Mouse (Mus musculus) spleen, adult 2 months (tissue): ENCODE measurements around the gene Asb4.

Experiments
- CTCF ChIP-seq: fragments of 200-500 bp; IDR thresholded peaks from 2 replicates; pipeline ENCODE4 v1.5.1; 2011; ENCODE audit warnings: mild to moderate bottlenecking, inconsistent platforms; ENCODE audit not compliant: insufficient read depth, insufficient read length, insufficient replicate concordance; ENCODE audit errors: extremely low read depth
- POLR2A ChIP-seq: fragments of 200-500 bp; IDR thresholded peaks from 2 replicates; pipeline ENCODE4 v1.6.1; 2011; ENCODE audit warnings: low read depth, low read length, inconsistent platforms

DNA sequence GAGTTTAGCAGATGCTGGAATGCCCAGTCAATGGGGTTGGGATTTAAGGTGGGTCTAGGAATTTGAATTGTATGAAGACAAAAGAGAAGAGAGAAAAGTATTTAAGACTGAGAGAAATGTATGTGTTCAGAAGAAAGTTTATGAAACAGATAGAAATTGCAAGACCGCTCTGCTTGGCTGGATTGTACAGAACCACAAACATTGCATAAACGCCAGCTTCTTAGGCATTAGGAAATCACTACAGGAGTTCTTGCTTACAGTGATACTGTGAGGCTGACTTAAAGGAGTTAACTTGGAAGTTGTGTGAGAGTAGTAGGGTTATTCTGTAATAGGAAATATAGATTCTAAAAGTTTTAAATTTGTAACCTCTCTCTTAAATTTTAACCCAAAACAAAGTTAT, 89.5 kb downstream of the Asb4 start:
- TF ChIP-seq POLR2A = no peak
- no peak for TF ChIP-seq CTCF
